Mouse (Mus musculus) heart, embryonic 10.5 days (tissue): ENCODE results near the gene Sgk1. TPM values are rescaled to one million over a fixed set of nuclear protein-coding genes. Genes with fewer than 3 reads are reported as not detected.

Source experiments
- DNase-seq: peaks from one replicate; pipeline ENCODE4 v3.0.0-alpha.2; 2017; ENCODE audit warnings: low spot score
- H3K27ac ChIP-seq: fragments of 300-500 bp; sonication (generic); 2 replicates; pipeline ENCODE4 v1.5.1; 2016; ENCODE audit warnings: mild to moderate bottlenecking
- H3K27me3 ChIP-seq: fragments of 300-500 bp; sonication (generic); 2 replicates; pipeline ENCODE4 v1.6.1; 2016; ENCODE audit warnings: mild to moderate bottlenecking; ENCODE audit not compliant: poor library complexity, insufficient read depth, severe bottlenecking
- H3K36me3 ChIP-seq: fragments of 300-500 bp; sonication (generic); 2 replicates; pipeline ENCODE4 v1.6.1; 2016; ENCODE audit warnings: mild to moderate bottlenecking, moderate library complexity
- H3K4me1 ChIP-seq: fragments of 300-500 bp; sonication (generic); 2 replicates; pipeline ENCODE4 v1.6.1; 2016; ENCODE audit warnings: mild to moderate bottlenecking
- H3K4me3 ChIP-seq: fragments of 300-500 bp; sonication (generic); 2 replicates; pipeline ENCODE4 v1.5.1; 2016; ENCODE audit warnings: mild to moderate bottlenecking, moderate library complexity
- H3K9me3 ChIP-seq: fragments of 300-500 bp; sonication (generic); 2 replicates; pipeline ENCODE4 v1.6.1; 2016; ENCODE audit warnings: mild to moderate bottlenecking, moderate library complexity
- WGBS: fragments of 180-500 bp; shearing (Covaris S2); methylation state at CpG from one replicate; pipeline ENCODE4 v1.1.7; 2016; 5-methylcytosine and 5-hydroxymethylcytosine counted together
- polyA plus RNA-seq: library from polyadenylated mRNA; unstranded; fragments of >200 nt; fragmentation: Nextera tagmentation; extraction: Ambion mirVana; gene quantifications from 2 replicates; pipeline ENCODE4 v1.2.1, GENCODE M21; 2016

The Sgk1 gene
- polyA plus RNA-seq, result 20.5 and 22.8 TPM in 2 replicates

DNA sequence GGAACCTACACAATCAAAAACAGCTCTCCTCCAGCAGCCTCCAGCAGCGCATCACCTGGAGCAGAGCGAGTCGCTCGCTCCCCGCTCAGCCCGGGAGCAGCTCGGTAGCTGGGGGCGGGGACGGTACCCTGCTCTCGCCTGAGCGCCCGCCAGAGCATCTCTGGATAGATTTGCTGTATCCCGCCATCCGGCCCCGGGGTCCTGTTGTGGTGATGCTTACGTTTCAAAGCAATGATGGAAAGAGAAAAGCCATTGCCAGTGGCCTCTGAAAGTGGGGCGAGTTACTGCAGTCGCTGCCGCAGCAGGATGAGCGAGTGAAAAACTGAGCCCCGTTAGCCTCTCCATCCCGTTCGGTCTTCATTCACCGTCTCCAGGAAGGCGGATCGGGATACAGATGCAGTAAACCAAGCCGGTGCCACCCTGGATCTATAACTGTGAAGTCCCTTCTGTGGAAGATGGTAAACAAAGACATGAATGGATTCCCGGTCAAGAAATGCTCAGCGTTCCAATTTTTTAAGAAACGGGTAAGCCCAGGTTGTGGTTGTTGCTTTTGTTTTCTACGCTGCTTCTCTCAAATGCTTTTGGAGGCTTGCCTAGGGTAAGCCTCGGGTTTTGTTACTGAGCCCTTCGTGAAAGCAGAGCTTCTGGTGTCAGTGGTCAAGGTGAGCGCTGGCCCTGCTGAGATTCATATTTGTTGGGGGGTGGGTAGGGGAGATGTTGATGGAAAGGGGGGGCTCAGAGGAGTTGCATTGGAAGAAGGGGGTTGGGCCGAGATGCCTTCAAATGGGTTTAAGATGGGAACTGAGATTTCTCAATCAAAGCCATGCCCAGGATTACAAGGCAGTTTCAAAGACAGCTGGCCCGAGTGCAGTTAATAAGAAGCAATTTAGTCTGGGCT, at the start of gene Sgk1:
TSS of gene Sgk1 (plus strand) at position 1 of the 898 bp plus-strand sequence.
- DNase-seq, result no peak
- Histone ChIP-seq H3K4me1 (peaks cover 16% of the 10 kb centered on the region), H3K27ac (0 out of 2 replicates have a peak within 1 kb of the TSS, but pooled peaks have one; percentile 59), H3K9me3 (no peaks in the 10 kb centered on the region), H3K4me3 (peak within 1 kb of the TSS; percentile 61), H3K27me3 (peaks cover 23% of the 10 kb centered on the region), H3K36me3 (no peaks in the 10 kb centered on the region)
- WGBS, result 2% methylated on average over 36 of the region's 36 CpGs

DNA sequence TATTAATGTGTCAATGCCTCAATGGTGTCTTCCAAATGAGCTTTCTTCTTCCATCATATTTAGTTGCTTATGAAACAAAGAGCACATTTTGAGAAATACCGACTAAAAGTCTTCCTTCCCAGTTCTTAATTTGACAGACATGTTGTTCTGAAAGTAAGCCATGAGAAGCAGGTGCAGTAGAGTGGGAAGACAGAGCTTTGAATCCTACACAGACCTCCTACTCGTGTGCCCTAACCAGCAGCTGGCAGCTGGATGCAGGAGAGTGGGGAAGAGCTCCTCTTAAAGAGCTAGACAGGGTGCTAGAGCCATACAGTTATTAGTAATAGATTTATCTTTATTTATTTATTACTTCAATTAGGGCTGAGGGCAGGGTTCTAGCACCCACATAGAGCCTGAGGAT, 49.7 kb upstream of the Sgk1 start:
- DNase-seq, result no peak
- Histone ChIP-seq H3K27ac (no peak overlapping the region), H3K27me3 (no peaks in the 10 kb centered on the region), H3K4me3 (no peak overlapping the region), H3K9me3 (no peaks in the 10 kb centered on the region), H3K4me1 (peaks cover 12% of the 10 kb centered on the region), H3K36me3 (no peaks in the 10 kb centered on the region)
- 86% methylated on average over 2 of the region's 2 CpGs for WGBS

DNA sequence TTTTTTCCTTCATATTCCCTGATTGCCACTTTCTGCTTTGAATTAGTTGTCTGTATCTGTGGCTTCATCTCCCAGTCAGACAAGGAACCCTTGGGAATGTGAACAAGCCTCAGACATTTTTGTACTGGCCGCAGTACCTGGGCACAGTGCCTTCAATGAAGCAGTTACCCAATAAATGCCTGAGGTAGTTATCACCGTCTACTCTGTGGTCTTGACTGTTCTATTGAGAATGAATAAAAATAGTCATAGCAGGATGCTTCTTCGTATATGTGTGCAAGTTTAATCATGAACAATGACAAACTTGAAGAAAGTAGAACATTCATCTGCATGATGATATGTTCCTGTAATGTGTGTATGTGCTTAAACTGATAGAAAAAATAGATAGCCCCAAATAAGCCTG, 48.2 kb upstream of the Sgk1 start:
- Histone ChIP-seq H3K9me3 (no peaks in the 10 kb centered on the region), H3K36me3 (no peaks in the 10 kb centered on the region), H3K27me3 (no peaks in the 10 kb centered on the region), H3K4me3 (no peak overlapping the region), H3K4me1 (peaks cover 12% of the 10 kb centered on the region), H3K27ac (no peak overlapping the region)
- 85% methylated on average over 3 of the region's 3 CpGs for WGBS
- no peak for DNase-seq

DNA sequence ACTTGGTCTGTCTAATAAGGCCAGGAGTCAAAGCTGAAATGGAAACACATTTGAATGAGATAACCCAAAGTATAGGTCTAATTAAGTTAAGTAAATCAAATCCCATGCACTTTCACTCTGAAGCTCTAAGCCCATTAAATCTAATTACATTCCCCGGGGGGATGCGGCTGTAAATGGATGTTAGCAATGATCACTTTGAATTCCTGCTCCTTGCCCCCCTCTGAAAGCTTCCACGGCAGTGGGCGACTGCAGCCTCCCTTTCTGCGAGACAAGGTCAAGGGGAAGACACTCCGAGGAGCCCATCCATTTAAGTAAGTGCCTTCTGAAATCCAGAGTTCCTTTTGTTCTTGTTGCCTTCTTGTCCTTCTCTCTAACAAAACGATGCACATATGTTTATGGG, 46.9 kb upstream of the Sgk1 start:
- no peak overlapping the region for H3K27ac ChIP-seq
- no peak for DNase-seq
- H3K36me3 ChIP-seq, result no peaks in the 10 kb centered on the region
- peaks cover 9% of the 10 kb centered on the region for H3K4me1 ChIP-seq
- no peaks in the 10 kb centered on the region for H3K9me3 ChIP-seq
- H3K27me3 ChIP-seq, result no peaks in the 10 kb centered on the region
- no peak overlapping the region for H3K4me3 ChIP-seq
- 65% methylated on average over 7 of the region's 7 CpGs for WGBS

DNA sequence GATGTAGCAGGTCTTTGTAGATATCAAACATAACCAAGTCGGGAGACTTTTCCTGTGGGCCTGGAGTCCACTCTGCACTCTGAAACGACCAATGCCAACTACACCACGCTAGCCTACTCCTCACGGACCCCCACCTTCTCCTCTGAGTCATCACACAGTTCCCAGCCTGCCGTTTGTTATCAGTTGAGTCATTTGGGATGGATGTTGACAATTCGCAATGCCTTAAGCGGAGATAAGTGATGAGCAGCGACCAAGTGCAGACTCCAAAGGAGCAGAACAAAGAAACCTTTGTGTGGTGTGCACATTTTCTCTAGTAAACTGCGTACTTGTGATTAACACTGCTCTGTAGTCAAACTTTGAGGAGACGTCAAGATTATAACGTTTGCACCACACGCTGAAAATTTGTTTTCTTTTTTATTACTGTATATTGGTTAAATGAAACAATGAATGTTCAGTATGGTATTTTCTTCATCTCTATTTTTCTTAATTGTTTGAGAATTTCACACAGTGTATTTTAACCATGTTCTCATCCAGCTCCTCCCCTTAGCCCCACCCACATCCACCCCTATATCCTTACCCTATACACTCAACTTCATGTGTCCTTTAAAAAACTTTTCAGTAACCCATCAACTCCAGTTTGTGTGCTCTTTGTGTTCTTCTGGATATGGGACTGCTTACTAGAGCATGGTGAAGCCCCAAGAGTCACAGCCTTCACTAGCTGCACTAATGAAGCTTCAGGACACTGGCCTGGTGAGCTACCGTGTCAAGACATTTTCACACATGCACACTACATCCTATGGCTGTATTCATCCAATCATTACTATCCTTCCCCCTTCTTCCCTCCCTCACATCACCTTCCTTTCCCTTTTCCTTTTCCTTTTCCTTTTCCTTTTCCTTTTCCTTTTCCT, 42.5 kb upstream of the Sgk1 start:
- Histone ChIP-seq H3K9me3 (no peaks in the 10 kb centered on the region), H3K36me3 (no peaks in the 10 kb centered on the region), H3K4me3 (no peak overlapping the region), H3K4me1 (peaks cover 9% of the 10 kb centered on the region), H3K27me3 (no peaks in the 10 kb centered on the region), H3K27ac (no peak overlapping the region)
- DNase-seq, result peak; percentile 82
- WGBS, result 23% methylated on average over 13 of the region's 13 CpGs

DNA sequence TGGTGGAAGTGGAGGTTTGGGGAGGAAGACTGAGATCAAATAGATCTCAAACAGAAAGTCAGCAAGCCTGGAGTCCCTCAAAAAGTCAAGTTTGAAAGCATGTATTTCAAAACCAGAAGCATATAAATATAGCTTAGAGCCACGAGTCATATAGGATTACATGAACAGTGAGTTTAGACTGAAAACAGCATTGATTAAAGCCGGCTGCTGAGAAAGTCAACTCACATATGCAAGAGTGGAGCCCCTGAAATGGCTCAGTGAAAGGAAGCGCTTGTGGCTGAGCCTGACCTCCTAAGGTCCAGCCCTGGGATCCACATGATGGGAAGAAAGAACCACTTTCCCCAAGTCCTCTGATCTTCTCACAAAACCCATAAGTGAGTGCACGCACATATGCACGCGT, 38.7 kb upstream of the Sgk1 start:
- no peaks in the 10 kb centered on the region for H3K27me3 ChIP-seq
- H3K27ac ChIP-seq, result no peak overlapping the region
- WGBS, result 90% methylated on average over 6 of the region's 6 CpGs
- no peaks in the 10 kb centered on the region for H3K36me3 ChIP-seq
- H3K4me3 ChIP-seq, result no peak overlapping the region
- H3K4me1 ChIP-seq, result peaks cover 9% of the 10 kb centered on the region
- H3K9me3 ChIP-seq, result no peaks in the 10 kb centered on the region
- no peak for DNase-seq

DNA sequence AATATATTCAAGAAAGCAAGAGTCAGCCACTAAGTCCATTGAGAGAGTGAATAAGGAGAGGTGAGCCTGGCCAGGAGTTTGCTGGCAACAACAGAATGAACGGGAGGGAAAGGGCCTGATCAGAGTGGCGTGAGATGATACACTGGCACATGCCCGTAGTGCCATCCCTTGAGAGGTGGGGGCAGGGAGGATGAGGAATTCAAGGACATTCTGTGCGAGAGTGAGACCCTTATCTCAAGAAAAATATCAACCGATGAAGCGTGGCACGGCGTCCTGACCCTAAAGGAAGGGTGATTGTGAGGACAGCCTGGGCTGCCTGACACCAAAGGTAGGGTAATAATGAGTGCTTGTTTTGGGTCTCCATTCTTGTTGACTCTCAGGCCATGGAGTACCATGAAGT, 38.1 kb upstream of the Sgk1 start:
- no peak for DNase-seq
- WGBS, result 53% methylated on average over 8 of the region's 8 CpGs
- Histone ChIP-seq H3K9me3 (no peaks in the 10 kb centered on the region), H3K36me3 (no peaks in the 10 kb centered on the region), H3K4me3 (no peak overlapping the region), H3K4me1 (peaks cover 9% of the 10 kb centered on the region), H3K27me3 (no peaks in the 10 kb centered on the region), H3K27ac (no peak overlapping the region)

DNA sequence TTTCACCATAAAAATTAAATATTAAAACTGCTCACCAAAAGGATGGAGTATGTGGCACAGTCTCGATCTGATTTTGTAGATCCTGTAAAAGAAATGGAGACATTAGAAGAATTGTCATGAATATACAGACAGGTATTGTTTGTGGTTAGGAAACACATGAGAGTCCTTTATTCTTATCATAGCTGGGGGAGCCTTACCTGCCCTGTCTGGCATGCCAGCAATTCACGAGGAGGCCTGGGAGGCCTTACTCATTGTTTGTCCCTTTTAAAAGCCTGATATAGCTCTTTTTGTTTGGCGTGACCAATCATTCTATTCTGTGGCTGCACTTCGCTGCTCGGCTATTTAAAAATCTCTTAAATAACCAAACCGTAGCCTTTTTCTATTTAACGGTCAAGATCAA, 37.6 kb upstream of the Sgk1 start:
- Histone ChIP-seq H3K36me3 (no peaks in the 10 kb centered on the region), H3K4me1 (peaks cover 6% of the 10 kb centered on the region), H3K27me3 (no peaks in the 10 kb centered on the region), H3K9me3 (no peaks in the 10 kb centered on the region), H3K4me3 (no peak overlapping the region), H3K27ac (no peak overlapping the region)
- 80% methylated on average over 7 of the region's 7 CpGs for WGBS
- no peak for DNase-seq

DNA sequence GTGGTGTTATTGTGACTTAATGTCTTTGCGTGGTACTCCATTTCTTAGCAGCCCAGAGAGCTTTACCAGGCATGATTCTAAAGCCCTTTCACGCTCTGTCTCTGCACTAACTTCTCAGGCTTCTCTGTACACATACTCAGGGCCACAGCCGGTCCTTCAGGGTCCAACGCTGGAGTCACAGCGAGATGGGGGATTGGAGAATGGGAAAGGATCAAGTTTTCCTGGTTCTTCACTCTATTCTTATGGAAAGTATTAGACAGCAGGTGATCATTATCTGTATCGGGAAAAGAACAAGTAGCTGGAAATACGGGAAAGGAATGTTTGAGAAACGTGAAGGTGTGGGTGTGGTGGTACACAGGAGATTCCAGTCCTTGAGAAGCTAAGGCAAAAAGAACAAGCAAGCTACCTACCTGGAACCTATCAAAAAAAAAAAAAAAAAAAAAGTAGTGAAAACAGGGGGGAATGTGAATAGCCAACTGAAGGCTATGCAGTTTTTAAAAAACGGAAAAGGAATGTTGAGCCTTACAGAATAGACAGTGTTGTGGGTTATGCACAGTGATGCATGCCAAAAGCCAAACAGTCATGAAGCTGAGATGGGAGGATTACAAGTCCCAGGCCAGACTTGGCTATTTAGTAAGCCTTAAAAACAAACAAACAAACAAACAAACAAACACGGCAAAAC, 36.2 kb upstream of the Sgk1 start:
- Histone ChIP-seq H3K27me3 (no peaks in the 10 kb centered on the region), H3K27ac (no peak overlapping the region), H3K4me3 (no peak overlapping the region), H3K4me1 (peaks cover 13% of the 10 kb centered on the region; the same call in 1 of the 2 replicates), H3K36me3 (no peaks in the 10 kb centered on the region), H3K9me3 (no peaks in the 10 kb centered on the region)
- peak; percentile 68 for DNase-seq
- 84% methylated on average over 10 of the region's 10 CpGs for WGBS

DNA sequence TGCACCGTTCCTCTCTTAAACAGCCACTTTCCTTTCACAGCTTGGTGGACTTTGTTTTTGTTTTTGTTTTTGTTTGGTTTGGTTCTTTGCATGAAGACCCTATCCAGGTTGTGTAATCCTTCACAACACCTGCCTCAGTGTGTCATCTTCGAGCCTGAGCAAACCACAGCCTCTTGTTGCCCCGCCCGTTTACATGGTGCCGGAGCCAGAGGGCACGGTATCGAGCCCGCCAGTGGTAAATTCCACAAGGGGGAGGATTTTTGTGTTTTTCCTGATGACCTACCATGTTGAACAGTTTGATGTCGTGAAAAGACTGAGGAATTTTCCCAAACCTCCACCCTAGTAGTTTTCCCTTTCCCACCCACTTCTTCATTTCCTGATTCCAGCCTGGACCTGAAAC, 35.6 kb upstream of the Sgk1 start:
- Histone ChIP-seq H3K4me1 (peaks cover 18% of the 10 kb centered on the region; the same call in 1 of the 2 replicates), H3K36me3 (no peaks in the 10 kb centered on the region)

DNA sequence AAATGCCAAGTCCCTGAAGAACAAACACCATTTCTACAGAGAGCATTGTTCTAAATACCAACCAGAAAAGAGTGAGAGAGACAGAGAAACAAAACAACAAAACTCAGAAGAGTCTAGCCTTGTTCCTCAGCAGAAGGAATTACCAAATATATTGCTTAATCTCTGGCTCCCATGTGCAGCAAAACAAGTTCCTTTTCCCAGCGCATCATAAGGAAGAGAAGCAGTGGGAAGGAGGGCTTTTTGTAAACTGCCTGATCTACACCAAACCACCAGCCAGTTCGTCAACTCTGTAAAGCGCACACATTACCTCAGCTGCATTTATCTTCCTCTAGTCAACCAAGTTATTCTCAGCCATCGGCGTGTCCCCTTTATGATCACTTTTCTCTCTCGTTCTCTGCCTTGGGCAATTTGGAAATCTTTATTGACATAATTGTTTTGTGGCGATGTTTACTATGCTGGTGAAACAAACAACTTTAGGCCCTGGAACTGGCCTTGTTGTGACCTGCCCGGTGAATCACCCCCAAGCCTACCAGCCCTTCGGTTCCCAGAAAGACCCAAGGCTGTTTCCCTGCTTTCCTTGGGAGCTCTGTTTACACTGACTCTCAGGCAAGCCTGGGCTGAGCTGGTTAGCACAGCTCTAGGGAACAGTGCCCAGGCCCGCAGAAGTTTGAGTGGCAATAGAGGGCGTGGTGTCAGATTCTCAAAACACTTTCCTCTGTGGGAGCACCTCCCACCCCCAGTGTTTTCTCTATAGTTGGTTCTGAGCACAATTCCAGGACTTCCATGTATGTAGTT, 34.8 kb upstream of the Sgk1 start:
- peaks cover 18% of the 10 kb centered on the region; the same call in 1 of the 2 replicates for H3K4me1 ChIP-seq
- 82% methylated on average over 11 of the region's 11 CpGs for whole genome bisulfite sequencing
- H3K36me3 ChIP-seq, result no peaks in the 10 kb centered on the region
- no peak overlapping the region for H3K4me3 ChIP-seq
- no peak for DNase-seq
- no peak overlapping the region for H3K27ac ChIP-seq
- no peaks in the 10 kb centered on the region for H3K27me3 ChIP-seq
- H3K9me3 ChIP-seq, result no peaks in the 10 kb centered on the region

More for the DNA sequence above, 35.6 kb upstream of the Sgk1 start:
- 87% methylated on average over 9 of the region's 9 CpGs for WGBS
- Histone ChIP-seq H3K9me3 (no peaks in the 10 kb centered on the region), H3K27me3 (no peaks in the 10 kb centered on the region), H3K27ac (no peak overlapping the region), H3K4me3 (no peak overlapping the region)
- DNase-seq, result peak; percentile 25
